Mouse (Mus musculus) heart, postnatal 14 days (tissue): ENCODE results near the gene Phykpl. TPM values are rescaled to one million over a fixed set of nuclear protein-coding genes. Genes with fewer than 3 reads are reported as not detected.

Experiments
- DNase-seq, 2 experiments: peaks; one replicate each; pipeline ENCODE4 v3.0.0; 2021 to 2022
- intact Hi-C: fragments of 180-260 bp; cut with DNase I; formaldehyde crosslinking; loops from one replicate; pipeline ENCODE4 v1.15.1; 2025
- long read RNA-seq, 2 experiments: library from polyadenylated mRNA; stranded (forward); transcript quantifications; one replicate each; pipeline ENCODE4 v2.0.0; 2021
- total RNA-seq, 2 experiments: library from RNA; stranded (reverse); gene quantifications; 2 replicates each; pipeline ENCODE4 v1.2.3; 2021

Phykpl gene
- total RNA-seq = 10 to 100 TPM; 10.3 to 10.4 TPM
- long read RNA-seq, experiment 1, transcript Phykpl-206 (13 exons, 3,116 nt) = major isoform, 8 of 12 reads
- long read RNA-seq, experiment 1, partial matches to known transcripts = 1 of 12 reads
- long read RNA-seq, experiment 1, other reads (novel, unspliced or antisense) = 3 of 12 reads
- long read RNA-seq, experiment 2, transcript Phykpl-206 (13 exons, 3,116 nt) = major isoform, 11 of 12 reads
- long read RNA-seq, experiment 2, partial matches to known transcripts = 0 of 12 reads
- long read RNA-seq, experiment 2, other reads (novel, unspliced or antisense) = 1 of 12 reads

DNA sequence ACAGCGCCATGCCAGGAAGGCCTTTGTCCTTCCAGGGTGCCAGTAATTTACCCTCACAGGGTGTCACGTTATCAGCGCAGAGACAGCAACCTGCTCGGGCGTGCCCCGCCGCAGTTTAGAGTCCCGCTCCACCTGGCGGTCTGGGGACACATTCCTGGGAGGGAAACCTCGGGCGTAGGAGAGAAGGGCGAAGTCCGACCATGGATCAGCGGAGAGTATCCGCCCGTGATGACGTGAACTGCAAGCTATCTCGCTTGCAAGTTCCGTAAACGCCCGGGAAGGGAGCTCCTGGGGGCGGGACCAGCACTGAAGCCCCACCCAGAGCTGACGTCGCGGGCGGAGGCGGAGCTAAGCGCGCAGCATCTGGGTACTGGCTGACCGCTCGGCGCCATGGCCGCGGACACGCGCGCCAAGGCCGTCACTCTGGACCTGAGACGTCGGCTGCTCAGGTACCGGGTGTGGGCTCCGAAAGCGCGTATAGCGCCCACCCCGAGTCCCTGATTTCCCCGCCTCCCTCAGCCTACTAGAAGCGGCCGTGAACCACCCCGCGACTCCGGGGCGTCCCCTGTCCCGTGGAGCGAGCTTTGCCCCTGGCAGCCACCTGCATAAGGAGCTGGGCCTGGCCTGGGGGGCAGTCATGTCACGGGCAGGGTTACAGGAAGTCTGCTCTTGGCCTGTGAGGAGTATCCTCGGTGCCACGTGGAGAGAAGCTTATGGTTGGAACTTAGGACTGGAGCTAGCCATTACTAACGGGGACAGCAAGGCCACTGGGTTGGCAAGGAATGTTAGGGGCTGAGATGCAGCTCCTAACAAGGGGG, at the start of gene Phykpl:
TSS of gene Phykpl (plus strand) at position 327 of the 818 bp plus-strand sequence.
- DNase-seq = peak; percentile 97 to 99
- intact Hi-C loops = no loop called here

DNA sequence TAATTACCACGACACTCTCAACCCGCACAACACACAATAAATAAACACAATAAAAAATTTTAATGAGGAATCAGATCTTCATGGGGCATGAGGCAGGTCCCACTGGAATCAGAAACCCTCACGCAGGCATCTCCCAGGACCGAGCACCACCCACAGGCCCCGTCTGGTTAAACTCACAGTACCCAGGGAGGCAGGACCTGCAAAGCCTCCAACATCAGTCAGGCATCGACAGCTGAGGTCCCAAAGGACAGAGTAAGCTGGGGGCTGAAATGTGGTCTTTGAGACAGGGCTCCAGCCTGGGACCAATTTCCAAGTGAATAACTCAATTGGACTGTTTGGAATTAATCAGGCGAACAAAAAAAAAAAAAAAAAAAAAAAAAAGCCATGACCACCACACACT, 46.2 kb upstream of the Phykpl start:
- intact Hi-C loops = loop anchor here (5.0 kb wide), 1 partner anchor 39 kb away; no protein-coding TSS in a partner anchor

DNA sequence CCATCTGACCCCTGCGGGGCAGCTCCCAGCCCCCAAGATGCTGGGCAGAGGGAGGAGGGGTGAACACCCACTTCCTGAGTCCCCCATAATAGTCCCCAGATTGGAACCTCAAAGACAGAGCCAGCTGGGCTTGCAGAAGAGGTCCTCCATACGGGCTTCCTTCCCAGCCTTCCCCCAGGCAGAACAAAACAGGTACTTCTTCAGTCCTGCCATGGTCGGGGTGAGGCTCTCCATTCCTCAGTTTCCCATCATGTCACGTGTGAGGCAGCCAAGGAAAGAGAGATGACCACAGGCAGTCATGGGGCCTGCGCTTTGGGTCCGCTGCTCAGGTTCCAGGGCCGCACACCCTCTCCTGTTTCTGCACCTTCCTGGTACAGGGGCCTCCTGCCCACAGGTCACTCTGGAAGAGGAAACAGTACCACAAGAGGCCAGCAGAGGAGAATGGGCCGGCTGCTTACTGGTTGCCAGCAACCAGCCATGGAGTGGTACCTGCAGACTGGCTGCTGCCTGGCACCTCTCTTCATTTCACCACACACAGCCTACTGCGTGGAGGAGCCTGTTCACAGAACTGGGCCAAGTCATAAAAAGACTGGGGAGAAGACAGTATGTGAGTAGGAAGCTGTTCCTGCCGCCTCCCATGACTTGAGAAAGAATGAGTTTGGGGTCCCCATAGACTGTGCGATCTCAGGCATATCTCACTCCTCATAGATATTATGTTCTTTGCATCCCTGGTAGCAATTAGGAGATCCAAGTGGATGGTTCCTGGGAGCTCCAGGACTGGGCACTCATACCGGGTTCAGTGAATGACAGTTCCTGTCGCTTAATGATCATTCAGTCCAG, 45.4 kb upstream of the Phykpl start:
- DNase-seq = no peak
- intact Hi-C loops = loop anchor here (5.0 kb wide), 1 partner anchor 38 kb away; no protein-coding TSS in a partner anchor

More for the DNA sequence above, 46.2 kb upstream of the Phykpl start:
- no peak for DNase-seq

DNA sequence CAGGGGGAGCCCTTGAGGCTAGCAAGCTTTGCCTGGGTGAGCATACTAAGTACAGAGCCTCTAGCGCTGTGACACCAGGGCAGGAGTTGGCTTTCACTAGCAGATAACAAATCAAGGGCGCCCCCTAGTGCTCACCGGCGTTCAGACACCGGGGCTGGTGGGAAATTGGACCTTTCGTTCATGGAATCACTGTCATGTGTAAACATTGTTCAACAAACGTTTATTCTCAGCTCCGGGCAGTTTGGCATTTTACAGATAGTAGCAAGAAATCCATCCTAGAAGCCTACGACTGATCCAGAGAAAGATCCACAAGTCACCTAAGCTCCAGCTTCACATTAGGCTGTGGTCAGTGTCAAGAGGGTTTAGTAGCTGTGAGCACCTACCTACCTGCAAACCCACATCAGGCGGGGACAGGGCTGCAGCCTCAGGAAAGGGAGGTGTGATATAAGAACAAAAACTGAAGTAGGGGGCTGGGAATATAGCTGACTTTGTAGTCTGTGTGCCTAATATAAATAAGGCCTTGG, 44.7 kb upstream of the Phykpl start:
- peak; percentile 94 to 98 for DNase-seq
- intact Hi-C loops = loop anchor here (5.0 kb wide), 1 partner anchor 37 kb away; no protein-coding TSS in a partner anchor

DNA sequence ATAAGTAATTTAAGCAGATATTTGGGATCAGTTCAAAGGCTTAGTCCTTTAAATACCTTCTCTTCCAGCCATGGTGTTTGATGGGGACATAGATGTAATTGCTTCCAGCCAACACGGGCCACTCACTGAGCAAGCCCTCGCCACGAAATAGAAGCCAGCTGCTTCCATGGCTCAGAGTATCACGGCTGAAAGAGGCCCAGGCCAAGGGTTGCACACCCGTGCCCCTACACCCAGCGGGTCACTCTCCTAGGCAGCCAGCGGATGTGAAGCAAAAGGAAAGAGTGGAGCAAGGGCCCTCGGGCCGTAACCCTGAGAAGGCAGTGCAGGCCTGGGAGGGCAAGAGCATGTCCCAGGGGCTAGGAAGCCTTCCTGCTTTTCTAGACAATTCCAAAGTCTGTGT, 42.1 kb upstream of the Phykpl start:
- DNase-seq = no peak
- intact Hi-C loops = no loop called here

DNA sequence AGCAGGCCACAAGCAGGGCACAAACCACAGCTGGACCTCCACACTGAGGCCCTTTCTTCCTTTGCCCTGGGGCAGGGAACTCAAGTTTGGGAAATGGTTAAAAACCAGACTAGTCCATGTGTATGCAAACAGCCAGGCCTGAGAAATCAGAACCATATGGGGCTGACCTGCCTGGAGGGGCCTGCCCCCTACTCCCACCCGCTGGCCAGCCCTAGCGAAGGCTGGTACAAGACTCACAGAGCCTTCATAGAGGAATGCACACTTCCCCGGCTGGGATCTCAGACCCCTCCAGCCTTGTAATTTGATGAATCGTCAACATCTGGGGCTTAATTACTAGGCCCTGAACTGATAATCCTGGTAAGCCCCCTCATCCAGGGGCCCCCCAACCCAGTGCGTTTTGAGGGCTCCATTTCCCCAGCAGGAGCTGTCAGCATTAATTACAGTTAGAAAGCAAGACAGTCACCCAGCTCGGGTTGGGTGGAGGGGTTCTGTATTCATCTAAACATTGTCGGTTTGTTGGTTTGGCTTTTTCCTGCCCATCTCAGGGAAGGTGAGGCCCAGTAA, 41.0 kb upstream of the Phykpl start:
- intact Hi-C loops = no loop called here

DNA sequence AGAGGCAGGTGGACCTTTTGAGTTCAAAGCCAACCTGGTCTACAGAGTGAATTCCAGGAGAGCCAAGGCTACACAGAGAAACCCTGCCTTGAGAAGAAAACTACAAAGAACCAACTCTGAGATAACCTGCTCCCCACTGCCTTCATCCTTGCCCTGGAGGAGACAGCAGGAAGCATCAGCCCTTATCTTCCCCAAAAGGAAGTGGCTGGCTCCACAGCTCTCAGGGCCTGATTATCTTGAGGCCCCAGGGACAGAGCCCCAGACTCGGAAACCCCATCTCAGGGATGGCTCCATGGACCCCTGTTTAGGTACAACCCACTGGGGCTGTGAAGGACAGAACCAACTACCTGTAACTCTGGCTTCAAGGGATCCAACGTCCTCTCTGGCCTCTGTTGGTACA, 40.1 kb upstream of the Phykpl start:
- intact Hi-C loops = no loop called here

More for the DNA sequence above, 41.0 kb upstream of the Phykpl start:
- no peak for DNase-seq

DNA sequence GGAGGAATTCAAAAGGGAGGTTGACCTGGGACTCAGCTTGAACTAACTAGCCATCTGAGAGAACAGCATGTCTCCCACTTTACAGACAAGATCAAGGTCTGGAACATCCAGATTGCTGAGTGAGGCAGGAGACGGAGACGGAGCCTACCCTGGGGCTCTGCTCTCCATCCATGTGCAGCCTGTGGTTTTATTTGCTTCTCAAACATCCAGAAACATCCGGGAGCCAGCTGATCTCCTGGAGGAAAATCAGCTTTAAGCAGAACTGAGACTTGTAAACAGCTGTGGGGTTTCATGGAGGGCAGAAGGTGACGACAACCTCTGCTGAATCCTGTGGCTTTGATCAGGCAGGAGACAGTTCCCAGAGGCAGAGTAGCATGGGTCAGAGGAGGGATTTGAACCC, 38.7 kb upstream of the Phykpl start:
- intact Hi-C loops = no loop called here
- DNase-seq = no peak

More for the DNA sequence above, 40.1 kb upstream of the Phykpl start:
- DNase-seq = no peak

DNA sequence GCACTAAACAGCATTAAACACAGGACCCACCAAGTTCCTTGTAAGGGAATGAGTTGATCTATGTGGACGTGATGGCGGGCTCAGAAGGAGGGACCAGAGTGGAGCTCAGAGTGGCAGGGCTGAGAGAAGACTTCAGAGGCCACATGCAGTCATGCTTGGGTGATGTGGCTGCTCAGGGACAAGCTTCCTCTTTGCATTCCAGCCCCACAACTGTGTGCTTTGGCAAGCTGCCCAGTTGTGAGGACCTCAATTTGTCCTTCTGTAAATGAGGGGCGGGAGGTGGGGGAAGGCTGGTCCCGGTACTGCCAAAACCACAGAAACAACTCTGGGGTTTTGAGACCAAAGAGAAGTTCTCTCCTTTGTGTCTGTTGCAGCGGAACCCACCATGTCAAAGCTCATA, 33.3 kb upstream of the Phykpl start:
- intact Hi-C loops = no loop called here
- DNase-seq = no peak

DNA sequence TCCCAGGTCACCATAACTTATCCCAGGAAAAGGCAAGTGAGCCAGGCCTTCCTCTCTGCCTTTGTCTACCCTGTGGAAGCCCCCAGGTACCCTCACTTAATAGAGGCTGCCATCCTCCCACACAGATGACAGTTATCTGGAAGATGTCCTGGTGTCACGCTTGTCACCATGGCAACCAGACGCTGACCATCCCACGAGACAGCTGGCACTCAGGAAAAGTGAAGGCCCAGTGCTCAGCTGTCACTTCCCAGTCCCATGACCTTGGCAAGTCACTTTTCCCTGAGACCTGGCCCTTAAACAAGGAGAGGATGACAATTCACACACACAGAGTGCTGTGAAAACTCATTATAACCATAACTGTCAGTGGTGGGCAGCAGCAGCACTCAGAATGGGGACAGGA, 32.5 kb upstream of the Phykpl start:
- no peak for DNase-seq
- intact Hi-C loops = no loop called here

DNA sequence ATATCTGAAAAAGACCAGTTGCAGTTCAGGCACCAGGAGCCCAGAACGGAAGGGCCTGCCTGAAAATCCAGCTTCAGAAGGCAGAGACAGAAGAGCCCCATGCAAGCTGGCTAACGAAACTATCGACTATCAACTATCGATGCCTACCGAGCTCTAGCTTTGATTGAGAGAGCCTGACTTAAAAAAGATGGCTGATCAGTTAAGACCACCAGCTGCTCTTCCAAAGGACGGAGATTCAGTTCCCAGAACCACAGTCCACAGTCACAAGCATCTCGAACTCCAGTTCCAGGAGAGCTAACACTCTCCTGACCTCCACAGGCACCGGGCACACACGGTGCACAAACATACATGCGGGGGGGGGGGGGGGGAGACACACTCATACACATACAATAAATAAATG, 30.0 kb upstream of the Phykpl start:
- no peak for DNase-seq
- intact Hi-C loops = no loop called here

DNA sequence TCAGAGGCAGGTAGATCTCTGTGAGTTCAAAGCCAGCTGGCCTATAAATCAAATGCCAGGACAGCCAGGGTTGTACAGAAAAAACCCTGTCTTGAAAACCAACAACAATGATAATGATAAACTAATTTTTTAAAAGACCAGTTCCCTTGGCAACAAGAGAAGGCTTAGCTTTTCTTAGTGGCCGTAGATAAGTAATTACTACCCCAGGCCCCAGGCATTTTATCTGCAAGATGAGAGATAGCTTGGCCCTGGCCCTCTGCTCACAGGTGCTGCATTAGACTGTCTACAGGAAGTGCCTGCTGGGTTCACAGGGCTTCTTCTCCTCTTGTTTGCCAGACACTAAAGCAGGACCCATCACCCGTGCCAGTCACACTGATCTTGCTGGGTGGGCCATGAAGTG, 29.5 kb upstream of the Phykpl start:
- intact Hi-C loops = no loop called here
- no peak for DNase-seq

DNA sequence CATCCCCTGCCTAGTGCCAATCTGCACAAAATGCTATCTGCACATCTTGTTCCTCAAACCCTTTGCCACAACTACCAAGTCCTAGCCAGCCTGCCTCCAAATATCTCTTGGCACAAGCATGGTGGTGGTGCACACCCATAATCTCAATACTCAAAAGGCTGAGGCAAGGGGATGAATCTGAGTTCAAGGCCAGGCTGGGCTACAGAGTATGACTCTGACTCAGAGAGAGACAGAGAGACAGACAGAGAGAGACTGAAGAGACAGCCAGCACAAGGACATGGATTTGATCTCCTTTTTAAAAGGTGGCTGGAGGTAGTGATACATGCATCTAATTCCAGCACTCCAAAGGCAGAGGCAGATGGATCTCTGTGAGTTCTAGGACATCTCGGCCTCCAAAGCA, 21.3 kb upstream of the Phykpl start:
- intact Hi-C loops = no loop called here
- no peak for DNase-seq

DNA sequence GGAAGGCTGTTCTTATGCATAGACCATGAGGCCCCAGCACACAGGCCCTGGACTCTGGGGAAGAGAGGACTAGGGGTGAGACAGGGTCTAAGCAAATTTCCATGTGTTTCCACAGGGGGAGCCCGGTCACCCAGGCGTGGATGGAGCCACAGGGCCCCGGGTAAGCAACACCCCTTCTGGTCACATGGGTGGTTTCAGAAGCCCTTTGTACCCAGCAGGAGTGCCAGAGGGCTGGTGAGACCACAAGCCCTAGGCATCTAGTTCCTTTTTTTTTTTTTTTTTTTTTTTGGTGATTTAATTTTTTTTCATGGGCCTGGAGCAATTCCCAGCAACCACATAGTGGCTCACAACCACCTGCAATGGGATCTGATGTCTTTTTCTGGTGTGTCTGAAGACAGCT, 19.5 kb upstream of the Phykpl start:
- DNase-seq = no peak
- intact Hi-C loops = no loop called here

DNA sequence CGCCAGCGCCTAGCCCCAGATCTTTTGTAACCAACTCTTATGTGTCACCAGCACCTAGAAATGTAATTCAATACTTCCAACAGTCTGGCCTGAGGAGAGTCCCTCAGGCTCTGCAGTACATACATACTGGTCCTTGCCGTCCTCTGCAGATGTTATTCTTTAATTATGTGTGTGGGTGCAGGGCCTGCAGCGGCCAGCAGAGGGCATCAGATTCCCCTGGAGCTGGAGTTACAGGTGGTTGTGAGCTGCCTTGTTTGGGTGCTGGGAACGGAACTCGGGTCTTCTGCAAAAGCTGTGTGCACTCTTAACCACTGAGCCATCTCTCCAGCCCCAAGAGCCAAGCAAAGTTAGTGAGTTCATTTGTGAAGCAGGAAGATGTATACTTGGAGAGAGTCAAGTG, 18.6 kb upstream of the Phykpl start:
- intact Hi-C loops = no loop called here
- DNase-seq = no peak

DNA sequence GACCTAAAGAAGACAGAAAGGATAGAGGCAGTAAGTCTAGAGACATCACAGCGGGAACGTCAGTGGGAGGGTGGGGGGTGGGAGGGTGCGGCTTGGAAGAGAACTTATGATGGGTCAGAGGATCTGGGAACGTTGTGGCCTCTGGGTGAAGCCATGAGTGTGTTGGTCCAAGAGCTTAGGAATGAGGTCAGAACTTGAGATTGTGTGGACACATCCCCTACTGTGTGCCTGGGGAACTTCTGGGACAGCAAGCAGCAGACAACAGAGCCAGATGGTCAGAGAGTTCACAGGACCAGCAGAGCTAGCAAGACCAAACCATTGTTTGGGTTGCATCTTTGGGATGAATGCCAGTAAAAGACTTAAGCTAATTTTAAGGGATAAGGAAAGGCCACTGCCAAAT, 15.8 kb upstream of the Phykpl start:
- DNase-seq = no peak
- intact Hi-C loops = no loop called here

DNA sequence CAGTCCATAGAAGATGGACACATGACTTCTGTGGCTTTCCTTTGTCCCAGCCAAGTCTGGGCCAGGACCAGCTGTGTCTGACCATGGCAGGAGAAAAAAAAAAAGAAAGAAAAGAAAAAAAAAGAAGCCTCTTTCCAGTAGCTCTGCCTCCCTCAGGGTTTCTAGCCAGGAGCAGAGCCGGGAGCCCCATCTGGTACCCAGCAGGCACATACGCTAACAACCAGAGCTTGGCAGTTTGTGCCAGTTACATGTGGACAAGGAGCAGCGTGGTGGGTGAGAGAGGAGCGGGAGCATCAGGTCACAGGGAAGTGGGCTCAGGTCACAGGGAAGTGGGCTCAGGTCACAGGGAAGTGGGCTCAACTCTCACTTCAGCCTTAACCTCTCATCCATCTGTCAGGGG, 8.1 kb upstream of the Phykpl start:
- intact Hi-C loops = loop anchor here (5.0 kb wide), 1 partner anchor 39 kb away; no protein-coding TSS in a partner anchor

DNA sequence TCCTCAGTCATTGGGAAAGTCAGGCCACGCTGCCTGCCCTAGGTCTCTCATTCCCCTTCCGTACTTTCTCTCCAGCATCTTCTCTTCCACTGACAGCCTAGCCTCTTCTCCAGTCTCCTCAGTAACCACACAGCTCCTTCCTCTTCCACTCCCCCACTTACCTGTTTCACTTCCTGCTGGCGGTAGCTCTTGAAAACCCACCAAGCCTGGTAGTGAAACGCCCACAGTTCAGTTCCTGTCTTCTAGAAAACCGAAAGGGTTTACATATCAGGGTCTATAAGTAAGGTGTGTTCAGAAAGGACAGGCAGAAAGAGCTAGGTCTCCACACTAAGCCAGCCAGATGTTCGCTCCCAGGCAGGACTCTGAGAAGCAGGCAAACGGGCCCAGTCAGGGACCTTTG, 7.0 kb upstream of the Phykpl start:
- no peak for DNase-seq
- intact Hi-C loops = loop anchor here (5.0 kb wide), 1 partner anchor 40 kb away; no protein-coding TSS in a partner anchor

More for the DNA sequence above, 8.1 kb upstream of the Phykpl start:
- no peak for DNase-seq

DNA sequence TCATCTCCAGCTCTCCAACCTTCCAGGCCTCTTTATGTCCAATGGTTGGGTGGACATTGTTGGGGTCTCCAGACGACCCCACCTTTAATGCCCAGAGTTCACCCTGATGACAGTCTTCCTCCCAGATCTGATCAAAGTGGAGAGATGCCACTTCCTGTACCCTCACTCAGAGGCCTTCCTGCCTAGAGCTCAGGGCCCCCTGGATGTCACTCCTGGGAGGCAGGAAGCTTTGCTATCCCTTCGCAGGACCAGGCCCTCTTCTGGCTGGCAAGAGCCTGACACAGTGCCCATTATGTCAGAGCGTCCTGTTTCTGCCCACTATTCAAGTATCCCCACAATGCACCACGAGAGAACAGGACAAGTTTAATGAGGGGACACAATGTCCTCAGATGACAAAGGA, 5.5 kb upstream of the Phykpl start:
- intact Hi-C loops = loop anchor here (5.0 kb wide), 1 partner anchor 42 kb away; no protein-coding TSS in a partner anchor

DNA sequence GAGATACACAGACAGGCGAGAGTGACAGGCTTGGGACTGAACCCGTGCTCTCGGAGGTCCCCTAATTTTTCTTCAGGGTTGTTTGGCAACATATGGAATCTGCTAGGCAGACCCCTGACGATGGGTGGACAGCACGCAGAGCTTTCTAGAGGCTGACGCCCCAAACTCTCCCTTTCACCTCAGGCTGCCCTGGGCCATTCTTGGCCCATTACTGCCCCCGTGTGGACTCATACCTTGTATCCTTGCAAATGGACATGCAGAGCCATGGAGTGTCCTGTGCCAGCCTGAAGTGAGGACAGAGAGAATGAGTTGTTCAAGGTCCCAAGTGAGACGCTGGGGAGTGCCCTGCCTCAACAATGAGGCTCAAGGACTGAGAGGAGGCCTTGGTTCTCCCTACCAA, 1.8 kb upstream of the Phykpl start:
- DNase-seq = peak; percentile 69 to 81
- intact Hi-C loops = no loop called here

More for the DNA sequence above, 5.5 kb upstream of the Phykpl start:
- DNase-seq = no peak
